Mouse (Mus musculus) neural tube, embryonic 13.5 days (tissue): Measurements from ENCODE around the gene Matn4. TPM values are rescaled to one million over a fixed set of nuclear protein-coding genes. Genes with fewer than 3 reads are reported as not detected.

ENCODE experiments used
- ATAC-seq: fragments of 200-750 bp; cut with Nextera tagmentation; 2 replicates; pipeline ENCODE4 v1.8.0; 2017; ENCODE audit warnings: low read depth, mild to moderate bottlenecking, moderate TSS enrichment, moderate library complexity
- H3K27ac ChIP-seq: fragments of 300-500 bp; sonication (generic); replicated peaks from 2 replicates; pipeline ENCODE4 v1.5.1; 2015; ENCODE audit warnings: moderate library complexity, mild to moderate bottlenecking, inconsistent platforms
- H3K27me3 ChIP-seq: fragments of 300-500 bp; sonication (generic); 2 replicates; pipeline ENCODE4 v1.6.1; 2015; ENCODE audit warnings: mild to moderate bottlenecking, inconsistent platforms
- H3K36me3 ChIP-seq: fragments of 300-500 bp; sonication (generic); 2 replicates; pipeline ENCODE4 v1.6.1; 2015; ENCODE audit warnings: mild to moderate bottlenecking, inconsistent platforms
- H3K4me1 ChIP-seq: fragments of 300-500 bp; sonication (generic); replicated peaks from 2 replicates; pipeline ENCODE4 v1.6.1; 2015; ENCODE audit warnings: inconsistent platforms
- H3K4me2 ChIP-seq: fragments of 300-500 bp; sonication (generic); 2 replicates; pipeline ENCODE4 v1.6.1; 2015; ENCODE audit warnings: inconsistent platforms, mild to moderate bottlenecking, moderate library complexity
- H3K4me3 ChIP-seq: fragments of 300-500 bp; sonication (generic); 2 replicates; pipeline ENCODE4 v1.5.1; 2015; ENCODE audit warnings: mild to moderate bottlenecking, inconsistent platforms
- H3K9ac ChIP-seq: fragments of 300-500 bp; sonication (generic); 2 replicates; pipeline ENCODE4 v1.6.1; 2015; ENCODE audit warnings: moderate library complexity, mild to moderate bottlenecking, inconsistent platforms
- H3K9me3 ChIP-seq: fragments of 300-500 bp; sonication (generic); 2 replicates; pipeline ENCODE4 v1.6.1; 2016; ENCODE audit warnings: inconsistent platforms
- WGBS: fragments of 180-500 bp; shearing (Covaris S2); methylation state at CpG from one replicate; pipeline ENCODE4 v1.1.7; 2015; 5-methylcytosine and 5-hydroxymethylcytosine counted together
- polyA plus RNA-seq: library from polyadenylated mRNA; unstranded; fragments of >200 nt; fragmentation: Nextera tagmentation; extraction: Ambion mirVana; gene quantifications from 2 replicates; pipeline ENCODE4 v1.2.1, GENCODE M21; 2015

Matn4 gene
- polyA plus RNA-seq, 1 experiment from 2014 or later, result 7.3 TPM

GRCm38 (mm10) chr2:164403396-164404081 is 1.4 kb downstream of the Matn4 start:
- H3K4me1 ChIP-seq, result peaks cover 28% of the 10 kb centered on the region
- peak overlapping the region; percentile 25 for H3K4me2 ChIP-seq
- WGBS, result 9% methylated on average over 14 of the region's 14 CpGs
- no peaks in the 10 kb centered on the region for H3K9me3 ChIP-seq
- H3K36me3 ChIP-seq, result no peaks in the 10 kb centered on the region
- H3K4me3 ChIP-seq, result peak overlapping the region; percentile 33; the same call in 1 of the 2 replicates
- peaks cover 99% of the 10 kb centered on the region for H3K27me3 ChIP-seq
- H3K9ac ChIP-seq, result no peak overlapping the region
- ATAC-seq, result no peak
- H3K27ac ChIP-seq, result no peak overlapping the region

DNA sequence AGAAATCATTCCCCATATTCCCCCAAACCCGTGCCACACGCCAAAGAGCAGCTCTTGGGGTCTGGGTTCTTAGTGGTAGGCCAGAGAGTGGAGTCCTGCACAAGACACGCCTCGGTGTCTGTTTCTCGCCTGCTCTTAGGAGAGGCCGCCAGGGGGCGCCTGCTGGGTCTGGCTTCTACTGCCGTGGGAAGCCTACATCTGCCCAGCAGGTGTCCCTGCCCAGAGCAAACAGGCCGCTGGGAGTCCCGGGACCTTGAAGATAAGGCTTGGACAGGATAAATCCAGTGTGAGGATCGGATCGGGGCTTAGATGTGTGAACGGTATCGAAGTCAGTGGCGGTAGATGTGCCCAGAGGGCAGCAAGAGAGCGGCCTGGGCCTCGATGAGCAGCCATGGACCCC is 2.1 kb downstream of the Matn4 start, which contains the start of gene Rbpjl:
TSS of gene Rbpjl (plus strand) at position 236 of the 400 bp plus-strand sequence.
- H3K4me2 ChIP-seq, result peak within 1 kb of the TSS; percentile 59
- H3K9ac ChIP-seq, result 0 out of 2 replicates have a peak within 1 kb of the TSS, but pooled peaks have one; percentile 27
- no peaks in the 10 kb centered on the region for H3K36me3 ChIP-seq
- peak within 1 kb of the TSS; percentile 33 for H3K4me3 ChIP-seq
- 2% methylated on average over 17 of the region's 17 CpGs for WGBS
- peaks cover 28% of the 10 kb centered on the region for H3K4me1 ChIP-seq
- peaks cover 92% of the 10 kb centered on the region for H3K27me3 ChIP-seq
- H3K9me3 ChIP-seq, result no peaks in the 10 kb centered on the region
- H3K27ac ChIP-seq, result no peak within 1 kb of the TSS
- ATAC-seq, result no peak

DNA sequence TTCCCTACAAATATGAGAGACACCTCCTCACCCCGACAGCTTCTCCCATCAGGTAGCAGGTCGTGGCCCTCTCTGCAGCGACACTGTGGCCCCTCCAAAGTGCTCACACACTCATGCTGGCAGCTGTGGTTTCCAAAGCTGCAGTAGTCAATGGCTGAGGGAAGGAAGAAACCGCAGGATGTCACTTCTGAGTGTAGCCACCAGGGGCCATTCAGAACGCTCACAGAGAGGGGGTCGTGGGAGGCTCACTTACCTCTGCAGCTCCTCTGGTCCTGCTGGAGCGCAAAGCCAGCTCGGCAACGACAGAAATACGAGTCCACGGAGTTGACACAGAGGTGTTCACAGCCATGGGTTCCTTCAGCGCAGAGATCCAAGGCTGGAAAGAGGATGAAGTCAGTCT is 8.0 kb downstream of the Matn4 start:
- WGBS, result 71% methylated on average over 12 of the region's 12 CpGs
- Histone ChIP-seq H3K9me3 (no peaks in the 10 kb centered on the region), H3K4me2 (no peak overlapping the region), H3K27me3 (peaks cover 50% of the 10 kb centered on the region), H3K4me1 (peaks cover 12% of the 10 kb centered on the region; the same call in 1 of the 2 replicates), H3K4me3 (no peak overlapping the region), H3K36me3 (no peaks in the 10 kb centered on the region), H3K9ac (no peak overlapping the region), H3K27ac (no peak overlapping the region)
- no peak for ATAC-seq

- peaks cover 45% of the 10 kb centered on the region for H3K27me3 ChIP-seq
- no peak overlapping the region for H3K27ac ChIP-seq
- WGBS, result 92% methylated on average over 7 of the region's 7 CpGs
- H3K36me3 ChIP-seq, result no peaks in the 10 kb centered on the region
- H3K9me3 ChIP-seq, result no peaks in the 10 kb centered on the region
- peaks cover 10% of the 10 kb centered on the region; the same call in 1 of the 2 replicates for H3K4me1 ChIP-seq
- no peak overlapping the region for H3K4me3 ChIP-seq
- no peak overlapping the region for H3K9ac ChIP-seq
- ATAC-seq, result no peak
- no peak overlapping the region for H3K4me2 ChIP-seq
Observed at GRCm38 (mm10) chr2:164396076-164396475, 8.9 kb downstream of the Matn4 start.

GRCm38 (mm10) chr2:164393126-164393525 is 11.8 kb downstream of the Matn4 start:
- peaks cover 42% of the 10 kb centered on the region for H3K27me3 ChIP-seq
- H3K9me3 ChIP-seq, result no peaks in the 10 kb centered on the region
- 79% methylated on average over 29 of the region's 29 CpGs for whole genome bisulfite sequencing
- H3K4me1 ChIP-seq, result peaks cover 18% of the 10 kb centered on the region
- H3K4me3 ChIP-seq, result no peak overlapping the region
- H3K27ac ChIP-seq, result no peak overlapping the region
- H3K9ac ChIP-seq, result no peak overlapping the region
- no peak overlapping the region for H3K4me2 ChIP-seq
- no peak for ATAC-seq
- H3K36me3 ChIP-seq, result no peaks in the 10 kb centered on the region

DNA sequence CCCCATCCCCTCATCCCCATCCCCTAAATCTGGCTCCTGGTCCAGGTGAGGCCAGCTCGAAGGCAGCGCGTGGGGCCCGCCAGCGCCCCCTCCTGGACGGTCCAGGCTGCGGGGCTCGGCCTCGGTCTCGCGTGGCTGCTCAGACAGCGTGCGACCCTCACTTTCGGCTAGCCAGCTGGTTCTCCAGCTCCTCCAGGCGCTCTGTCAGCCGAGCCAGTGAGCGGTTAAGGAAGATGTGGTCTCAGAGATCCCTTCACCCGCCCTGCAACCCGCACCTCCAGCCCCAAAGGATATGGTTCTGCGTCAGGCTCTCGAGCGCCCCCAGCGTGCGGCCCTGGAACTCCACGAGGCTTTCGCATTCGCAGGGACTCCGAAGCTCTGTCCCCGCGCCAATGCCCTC is 15.5 kb downstream of the Matn4 start:
- Histone ChIP-seq H3K4me3 (peak overlapping the region; percentile 47), H3K4me2 (peak overlapping the region; percentile 69), H3K9me3 (no peaks in the 10 kb centered on the region), H3K4me1 (peaks cover 37% of the 10 kb centered on the region), H3K27me3 (peaks cover 54% of the 10 kb centered on the region), H3K36me3 (no peaks in the 10 kb centered on the region), H3K27ac (peak overlapping the region; percentile 70), H3K9ac (peak overlapping the region; percentile 69)
- peak; percentile 71 for ATAC-seq
- under 1% methylated on average over 30 of the region's 30 CpGs for WGBS

DNA sequence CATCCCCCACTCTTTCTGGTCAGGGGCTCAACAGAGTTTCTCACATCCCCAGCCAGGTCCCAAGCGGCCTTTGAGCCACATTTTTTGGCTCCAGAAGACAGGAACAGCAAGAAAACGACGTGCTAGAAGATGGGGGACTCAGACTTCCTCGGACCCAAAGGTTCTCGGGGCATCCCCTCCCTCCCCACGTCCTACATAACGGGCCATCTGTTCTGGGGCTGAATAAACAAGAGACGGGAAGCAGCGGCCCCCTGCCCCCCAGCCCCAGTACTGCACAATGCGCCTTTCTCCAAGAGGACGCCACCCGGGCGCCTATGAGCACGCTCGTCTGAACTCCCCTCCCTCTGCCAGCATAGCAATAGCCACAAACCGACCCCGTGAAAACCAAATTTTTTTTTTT is 15.9 kb downstream of the Matn4 start, which contains the start of gene Slpi:
TSS of gene Slpi (minus strand) at position 76 of the 400 bp plus-strand sequence.
- Histone ChIP-seq H3K9me3 (no peaks in the 10 kb centered on the region), H3K27me3 (peaks cover 50% of the 10 kb centered on the region), H3K4me3 (peak within 1 kb of the TSS; percentile 47), H3K9ac (peak within 1 kb of the TSS; percentile 69), H3K4me1 (peaks cover 40% of the 10 kb centered on the region), H3K4me2 (peak within 1 kb of the TSS; percentile 69), H3K27ac (peak within 1 kb of the TSS; percentile 70), H3K36me3 (no peaks in the 10 kb centered on the region)
- WGBS, result under 1% methylated on average over 17 of the region's 17 CpGs
- peak; percentile 68 for ATAC-seq

DNA sequence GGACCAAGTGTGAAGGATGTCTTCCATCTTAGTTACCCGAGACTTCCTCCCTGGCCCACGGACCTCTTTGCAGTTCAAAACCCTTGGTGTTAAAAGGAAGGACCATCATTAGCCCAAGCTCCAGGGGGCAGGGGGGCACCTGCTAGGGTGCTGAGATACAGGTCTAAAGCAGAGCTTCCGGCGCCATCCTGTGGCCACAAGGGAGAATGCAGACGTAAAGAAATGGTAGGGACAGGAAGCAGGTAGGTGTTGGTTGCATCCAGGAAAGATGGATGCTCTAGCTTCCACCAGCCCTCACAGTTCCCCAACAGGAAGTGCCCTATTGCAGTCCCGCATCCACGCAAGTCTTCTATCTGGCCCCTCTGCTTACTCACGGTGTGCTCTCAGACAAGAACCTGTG is 18.0 kb downstream of the Matn4 start:
- no peak overlapping the region for H3K4me2 ChIP-seq
- H3K27ac ChIP-seq, result no peak overlapping the region
- peaks cover 43% of the 10 kb centered on the region for H3K4me1 ChIP-seq
- H3K27me3 ChIP-seq, result peaks cover 45% of the 10 kb centered on the region
- no peaks in the 10 kb centered on the region for H3K36me3 ChIP-seq
- no peaks in the 10 kb centered on the region for H3K9me3 ChIP-seq
- WGBS, result 19% methylated on average over 8 of the region's 8 CpGs
- no peak for ATAC-seq
- H3K4me3 ChIP-seq, result no peak overlapping the region
- H3K9ac ChIP-seq, result no peak overlapping the region

- WGBS, result 8% methylated on average over 18 of the region's 18 CpGs
- Histone ChIP-seq H3K4me3 (no peak overlapping the region), H3K4me2 (peak overlapping the region; percentile 9), H3K9ac (no peak overlapping the region), H3K27ac (no peak overlapping the region), H3K4me1 (peaks cover 43% of the 10 kb centered on the region), H3K27me3 (peaks cover 42% of the 10 kb centered on the region), H3K9me3 (no peaks in the 10 kb centered on the region), H3K36me3 (no peaks in the 10 kb centered on the region)
- ATAC-seq, result peak; percentile 78
Observed at GRCm38 (mm10) chr2:164385927-164386763, 18.8 kb downstream of the Matn4 start.

GRCm38 (mm10) chr2:164383656-164384399 is 21.1 kb downstream of the Matn4 start:
- Histone ChIP-seq H3K9me3 (no peaks in the 10 kb centered on the region), H3K9ac (no peak overlapping the region), H3K4me2 (no peak overlapping the region), H3K4me3 (no peak overlapping the region), H3K4me1 (peaks cover 32% of the 10 kb centered on the region), H3K27ac (no peak overlapping the region), H3K27me3 (peaks cover 26% of the 10 kb centered on the region), H3K36me3 (no peaks in the 10 kb centered on the region)
- no peak for ATAC-seq
- WGBS, result 53% methylated on average over 11 of the region's 11 CpGs

- peaks cover 18% of the 10 kb centered on the region for H3K27me3 ChIP-seq
- 90% methylated on average over 3 of the region's 3 CpGs for WGBS
- H3K4me2 ChIP-seq, result no peak overlapping the region
- ATAC-seq, result no peak
- H3K36me3 ChIP-seq, result no peaks in the 10 kb centered on the region
- no peak overlapping the region for H3K4me3 ChIP-seq
- H3K9me3 ChIP-seq, result no peaks in the 10 kb centered on the region
- H3K4me1 ChIP-seq, result peaks cover 25% of the 10 kb centered on the region
- no peak overlapping the region for H3K9ac ChIP-seq
- no peak overlapping the region for H3K27ac ChIP-seq
Observed at GRCm38 (mm10) chr2:164382971-164383370, 22.0 kb downstream of the Matn4 start.
